Mouse (Mus musculus) naive thymus-derived CD4-positive, alpha-beta T cell, adult 5 months (primary cell): ENCODE data around the gene Ldhc. TPM values are rescaled to one million over a fixed set of nuclear protein-coding genes. Genes with fewer than 3 reads are reported as not detected.

ENCODE experiments used
- polyA plus RNA-seq: library from polyadenylated mRNA; unstranded; fragments of 100-300 nt; shearing (Covaris generic); gene quantifications from one replicate; pipeline ENCODE4 v1.2.1, GENCODE M21; 2017

The Ldhc gene
- not detected for polyA plus RNA-seq

GRCm38 (mm10) chr7:46860996-46861395 is at the start of gene Ldhc:
Gene Ldhc (plus strand): TSS chr7:46861203.

GRCm38 (mm10) chr7:46840787-46841525 is 20.0 kb upstream of the Ldhc start, which contains the start of gene Ldha:
Gene Ldha (plus strand): TSS chr7:46841475.

GRCm38 (mm10) chr7:46919551-46920176 is 58.7 kb downstream of the Ldhc start, which contains the start of gene Tsg101:
Gene Tsg101 (minus strand): TSS chr7:46919969.

Other genes with a start within 250 kb of the Ldhc start
- 17.9 TPM for gene Sergef, start 221.4 kb upstream of the Ldhc start, polyA plus RNA-seq
- gene Tph1, start 188.7 kb upstream of the Ldhc start, polyA plus RNA-seq = not detected
- gene Saal1, start 150.5 kb upstream of the Ldhc start, polyA plus RNA-seq = 11.6 TPM
- gene Saa3, start 145.5 kb upstream of the Ldhc start, polyA plus RNA-seq = not detected
- not detected for gene Saa4, start 128.6 kb upstream of the Ldhc start, polyA plus RNA-seq
- gene Saa1, start 118.2 kb upstream of the Ldhc start, polyA plus RNA-seq = not detected
- not detected for gene Saa2, start 109.4 kb upstream of the Ldhc start, polyA plus RNA-seq
- gene Hps5, start 65.1 kb upstream of the Ldhc start, polyA plus RNA-seq = 48.7 TPM
- gene Gtf2h1, start 65.1 kb upstream of the Ldhc start, polyA plus RNA-seq = 56.7 TPM
- 938 TPM for gene Ldha, start 19.7 kb upstream of the Ldhc start, polyA plus RNA-seq
- 96.4 TPM for gene Tsg101, start 58.8 kb downstream of the Ldhc start, polyA plus RNA-seq
- gene Uevld, start 97.3 kb downstream of the Ldhc start, polyA plus RNA-seq = 6.1 TPM
- gene Gm9999, start 122.4 kb downstream of the Ldhc start, polyA plus RNA-seq = not detected
- gene Spty2d1, start 147.2 kb downstream of the Ldhc start, polyA plus RNA-seq = 74.5 TPM
- 6.7 TPM for gene Tmem86a, start 189.4 kb downstream of the Ldhc start, polyA plus RNA-seq